Mouse (Mus musculus): ENCODE data around the gene Osbp.

- TF ChIP-seq CTCF (IDR thresholded peaks at IDR 0.05; ENCODE audit: low read depth, low read length) (no peak), POLR2A (IDR thresholded peaks at IDR 0.05; ENCODE audit: borderline replicate concordance, low read depth, low read length) (no peak)
Measured at GRCm38 (mm10) chr19:11956636-11957035, 9.1 kb upstream of the Osbp start.
